Mouse (Mus musculus) embryo, embryonic 11.5 days (tissue): ENCODE data around the gene Emx2.

ENCODE experiments used
- DNase-seq: peaks from one replicate; pipeline ENCODE4 v3.0.0-alpha.2; 2012; ENCODE audit warnings: low read depth, low spot score

The Emx2 gene

GRCm38 (mm10) chr19:59457951-59458742 lies at the start of gene Emx2:
Gene Emx2, plus strand, starts transcription at chr19:59458372.
- no peak for DNase-seq

- DNase-seq = no peak
Measured at GRCm38 (mm10) chr19:59414128-59414527, 44.0 kb upstream of the Emx2 start.

GRCm38 (mm10) chr19:59418024-59418423 lies 40.1 kb upstream of the Emx2 start:
- DNase-seq = peak; percentile 81

- no peak for DNase-seq
Measured at GRCm38 (mm10) chr19:59418671-59419070, 39.5 kb upstream of the Emx2 start.

- no peak for DNase-seq
Measured at GRCm38 (mm10) chr19:59422393-59422792, 35.8 kb upstream of the Emx2 start.

- DNase-seq = peak; percentile 42
Measured at GRCm38 (mm10) chr19:59423685-59424084, 34.5 kb upstream of the Emx2 start.

- DNase-seq = no peak
Measured at GRCm38 (mm10) chr19:59424975-59425374, 33.2 kb upstream of the Emx2 start.

GRCm38 (mm10) chr19:59432286-59432685 lies 25.9 kb upstream of the Emx2 start:
- DNase-seq = no peak

- DNase-seq = no peak
Measured at GRCm38 (mm10) chr19:59450561-59451135, 7.5 kb upstream of the Emx2 start.

GRCm38 (mm10) chr19:59451441-59451951 lies 6.7 kb upstream of the Emx2 start:
- DNase-seq = no peak

GRCm38 (mm10) chr19:59452321-59452720 lies 5.9 kb upstream of the Emx2 start:
- DNase-seq = no peak

GRCm38 (mm10) chr19:59453591-59453990 lies 4.6 kb upstream of the Emx2 start:
- DNase-seq = no peak

- DNase-seq = no peak
Measured at GRCm38 (mm10) chr19:59454196-59454595, 4.0 kb upstream of the Emx2 start.

GRCm38 (mm10) chr19:59455671-59456070 lies 2.5 kb upstream of the Emx2 start:
- no peak for DNase-seq

- no peak for DNase-seq
Measured at GRCm38 (mm10) chr19:59457011-59457945, 894 bp upstream of the Emx2 start.

- no peak for DNase-seq
Measured at GRCm38 (mm10) chr19:59458743-59459135, 567 bp downstream of the Emx2 start.

GRCm38 (mm10) chr19:59459158-59459781 lies 1.1 kb downstream of the Emx2 start:
- no peak for DNase-seq

GRCm38 (mm10) chr19:59459811-59460241 lies 1.7 kb downstream of the Emx2 start:
- DNase-seq = no peak

- DNase-seq = no peak
Measured at GRCm38 (mm10) chr19:59460328-59461115, 2.4 kb downstream of the Emx2 start.
